Mouse (Mus musculus) CH12.LX (cell line): Measurements from ENCODE around the gene Gm43518. TPM values are rescaled to one million over a fixed set of nuclear protein-coding genes. Genes with fewer than 3 reads are reported as not detected.

ENCODE experiments used
- DNase-seq: peaks from one replicate; pipeline ENCODE4 v3.0.0-alpha.2; 2013; ENCODE audit errors: extremely low read depth
- H3K27ac ChIP-seq: 2 replicates; pipeline ENCODE4 v1.5.1; 2012; ENCODE audit warnings: low read depth, mild to moderate bottlenecking, control low read depth, moderate library complexity; ENCODE audit not compliant: insufficient read depth
- H3K27me3 ChIP-seq: replicated peaks from 2 replicates; pipeline ENCODE3; 2012; ENCODE audit warnings: inconsistent platforms
- H3K36me3 ChIP-seq, 2 experiments: replicated peaks in 1 of 2; 2 replicates each; pipeline versions ENCODE3 to v1.6.1; 2012; ENCODE audit warnings: inconsistent platforms in 1 of 2, low read length in 1 of 2, mild to moderate bottlenecking in 1 of 2, mixed read lengths in 1 of 2, moderate library complexity in 1 of 2; ENCODE audit not compliant: control insufficient read depth in 1 of 2, insufficient read depth in 1 of 2
- H3K4me1 ChIP-seq, 2 experiments: 2 replicates each; pipeline ENCODE4 v1.6.1; 2012; ENCODE audit warnings: inconsistent platforms in 1 of 2, moderate library complexity in 1 of 2; ENCODE audit not compliant: insufficient read depth in 2 of 2, control insufficient read depth in 1 of 2
- H3K4me2 ChIP-seq: 2 replicates; pipeline ENCODE4 v1.6.1; 2012; ENCODE audit warnings: low read depth, mild to moderate bottlenecking, control low read depth; ENCODE audit not compliant: poor library complexity, insufficient read depth, severe bottlenecking
- H3K4me3 ChIP-seq, 3 experiments: fragments of 150-350 bp in 1 of 3; sonication (generic) in 1 of 3; replicated peaks in 1 of 3; 2 replicates each; pipeline versions ENCODE3 to v1.5.1; 2011 to 2012; ENCODE audit warnings: low read depth in 2 of 3, low read length in 2 of 3, mild to moderate bottlenecking in 2 of 3, moderate library complexity in 2 of 3, control low read depth in 1 of 3, improper control_type of control experiment in 1 of 3, inconsistent platforms in 1 of 3, mixed read lengths in 1 of 3; ENCODE audit not compliant: poor library complexity in 1 of 3
- H3K79me2 ChIP-seq: replicated peaks from 2 replicates; pipeline ENCODE4 v1.6.1; 2012; ENCODE audit warnings: mild to moderate bottlenecking, moderate library complexity; ENCODE audit not compliant: control insufficient read depth, poor library complexity, insufficient read depth, severe bottlenecking; ENCODE audit errors: extremely low read depth
- H3K9ac ChIP-seq: 2 replicates; pipeline ENCODE4 v1.6.1; 2012; ENCODE audit warnings: low read depth, mild to moderate bottlenecking, control low read depth, moderate library complexity; ENCODE audit not compliant: insufficient read depth
- H3K9me3 ChIP-seq: replicated peaks from 2 replicates; pipeline ENCODE3; 2012; ENCODE audit warnings: low read length, inconsistent platforms, mixed read lengths
- BHLHE40 ChIP-seq: IDR thresholded peaks from 2 replicates; pipeline ENCODE4 v1.6.1; 2011; ENCODE audit warnings: mild to moderate bottlenecking, low read depth, low read length, improper control_type of control experiment
- ELF1 ChIP-seq: IDR thresholded peaks from 2 replicates; pipeline ENCODE4 v1.6.1; 2014; ENCODE audit warnings: low read depth, mild to moderate bottlenecking, inconsistent platforms, low read length, improper control_type of control experiment
- EP300 ChIP-seq: IDR thresholded peaks from 2 replicates; pipeline ENCODE4 v1.6.1; 2011; ENCODE audit warnings: low read length, improper control_type of control experiment
- JUND ChIP-seq: conservative IDR thresholded peaks from 2 replicates; pipeline ENCODE4 v1.6.1; 2011; ENCODE audit warnings: low read depth, low read length, improper control_type of control experiment
- KAT2A ChIP-seq: IDR thresholded peaks from 2 replicates; pipeline ENCODE4 v1.6.1; 2012; ENCODE audit warnings: low read length, improper control_type of control experiment, inconsistent platforms; ENCODE audit not compliant: insufficient replicate concordance
- MAX ChIP-seq: IDR thresholded peaks from 2 replicates; pipeline ENCODE4 v1.6.1; 2011; ENCODE audit warnings: low read length, improper control_type of control experiment
- MAZ ChIP-seq: IDR thresholded peaks from 2 replicates; pipeline ENCODE4 v1.6.1; 2012; ENCODE audit warnings: low read depth, mild to moderate bottlenecking, inconsistent platforms, low read length, improper control_type of control experiment, moderate library complexity
- MEF2A ChIP-seq: IDR thresholded peaks from 2 replicates; pipeline ENCODE4 v1.6.1; 2014; ENCODE audit warnings: low read depth, mild to moderate bottlenecking, inconsistent platforms, low read length, improper control_type of control experiment, borderline replicate concordance
- MYC ChIP-seq: IDR thresholded peaks from 2 replicates; pipeline ENCODE4 v1.6.1; 2011; ENCODE audit warnings: low read depth, mild to moderate bottlenecking, improper control_type of control experiment, low read length
- PAX5 ChIP-seq: IDR thresholded peaks from 2 replicates; pipeline ENCODE4 v1.6.1; 2012; ENCODE audit warnings: low read length, inconsistent platforms, mixed read lengths
- SMC3 ChIP-seq: IDR thresholded peaks from 2 replicates; pipeline ENCODE4 v1.6.1; 2011; ENCODE audit warnings: low read depth, low read length, improper control_type of control experiment
- TBP ChIP-seq: conservative IDR thresholded peaks from 2 replicates; pipeline ENCODE4 v1.6.1; 2011; ENCODE audit warnings: low read depth, low read length, improper control_type of control experiment
- TCF12 ChIP-seq: IDR thresholded peaks from 2 replicates; pipeline ENCODE4 v1.6.1; 2014; ENCODE audit warnings: low read depth, mild to moderate bottlenecking, inconsistent platforms, low read length, improper control_type of control experiment
- ZC3H11A ChIP-seq: IDR thresholded peaks from 2 replicates; pipeline ENCODE4 v1.6.1; 2012; ENCODE audit warnings: low read depth, mild to moderate bottlenecking, inconsistent platforms, low read length, improper control_type of control experiment
- ZMIZ1 ChIP-seq: IDR thresholded peaks from 2 replicates; pipeline ENCODE4 v1.6.1; 2012; ENCODE audit warnings: low read depth, mild to moderate bottlenecking, inconsistent platforms, low read length, improper control_type of control experiment
- dilution Hi-C: fragments of 300-500 bp; cut with MboI; formaldehyde crosslinking; loops from 2 replicates; pipeline ENCODE4 v1.14.3; 2020; ENCODE audit warnings: low sequenced_read_pairs; ENCODE audit not compliant: extremely low pct_unique_long_range_greater_than_20kb, extremely low pct_ligation_motif_present
- in situ Hi-C: fragments of 300-500 bp; cut with MboI; formaldehyde crosslinking; loops from 3 replicates; pipeline ENCODE4 v1.14.3; 2019; ENCODE audit warnings: low sequenced_read_pairs, low pct_ligation_motif_present, low pct_unique_long_range_greater_than_20kb, mixed read lengths
- polyA plus RNA-seq: library from polyadenylated mRNA; unstranded; fragments of >175 nt; gene quantifications from 2 replicates; pipeline ENCODE4 v1.2.1, GENCODE M21; 2012; ENCODE audit warnings: low read depth; ENCODE audit not compliant: insufficient read length
- total RNA-seq, 2 experiments: library from RNA; depleted of rRNA; stranded (reverse); fragments of 300-350 nt in 1 of 2; fragments of >200 nt in 1 of 2; gene quantifications; 2 replicates each; pipeline ENCODE4 v1.2.3; 2012 to 2014

Gm43518 gene
- total and polyA plus RNA-seq, 3 experiments, result 0.87 TPM; not detected in 2

- no peak overlapping the region for H3K4me2 ChIP-seq
- in situ Hi-C loops (no loop called here), dilution Hi-C loops (no loop called here)
- no peaks in the 10 kb centered on the region for H3K27me3 ChIP-seq
- no peak overlapping the region for H3K4me3 ChIP-seq
- no peak for DNase-seq
- no peak overlapping the region for H3K9ac ChIP-seq
- no peak for TF ChIP-seq ZMIZ1
- no peak for TF ChIP-seq KAT2A
- peak; percentile 37; the same call in 1 of the 2 replicates for TF ChIP-seq BHLHE40
- TF ChIP-seq MYC, result no peak
- no peaks in the 10 kb centered on the region for H3K9me3 ChIP-seq
- no peak overlapping the region for H3K27ac ChIP-seq
- no peaks in the 10 kb centered on the region for H3K36me3 ChIP-seq
- H3K4me1 ChIP-seq, result peaks cover 4 to 9% of the 10 kb centered on the region in 2 experiments
- H3K79me2 ChIP-seq, result no peaks in the 10 kb centered on the region
Measured at GRCm38 (mm10) chr5:123884332-123884731, 42.9 kb upstream of the Gm43518 start.

- no peak overlapping the region for H3K27ac ChIP-seq
- no peak overlapping the region for H3K9ac ChIP-seq
- TF ChIP-seq MAZ (no peak), JUND (no peak), ELF1 (no peak), EP300 (no peak), TCF12 (no peak), MEF2A (no peak)
- H3K27me3 ChIP-seq, result no peaks in the 10 kb centered on the region
- no peak for DNase-seq
- H3K4me3 ChIP-seq, result no peak overlapping the region
- no peaks in the 10 kb centered on the region for H3K36me3 ChIP-seq
- no peak overlapping the region for H3K4me2 ChIP-seq
- H3K79me2 ChIP-seq, result no peaks in the 10 kb centered on the region
- peaks cover 8 to 13% of the 10 kb centered on the region in 2 experiments for H3K4me1 ChIP-seq
- dilution Hi-C loops, result no loop called here
- H3K9me3 ChIP-seq, result no peaks in the 10 kb centered on the region
- in situ Hi-C loops, result no loop called here
Measured at GRCm38 (mm10) chr5:123886365-123886764, 40.9 kb upstream of the Gm43518 start.

GRCm38 (mm10) chr5:123890312-123890711 is 36.9 kb upstream of the Gm43518 start:
- TF ChIP-seq PAX5 (no peak), KAT2A (no peak), SMC3 (no peak), TBP (0 out of 2 replicates have a peak, but pooled peaks have one; percentile 67), MAX (no peak), ZMIZ1 (no peak), BHLHE40 (no peak), ZC3H11A (no peak)
- H3K79me2 ChIP-seq, result no peaks in the 10 kb centered on the region
- in situ Hi-C loops, result no loop called here
- no peak overlapping the region for H3K4me3 ChIP-seq
- no peak overlapping the region for H3K27ac ChIP-seq
- H3K9ac ChIP-seq, result no peak overlapping the region
- DNase-seq, result no peak
- H3K9me3 ChIP-seq, result no peaks in the 10 kb centered on the region
- no peaks in the 10 kb centered on the region for H3K27me3 ChIP-seq
- H3K36me3 ChIP-seq, result no peaks in the 10 kb centered on the region
- peaks cover 7 to 30% of the 10 kb centered on the region in 2 experiments for H3K4me1 ChIP-seq
- dilution Hi-C loops, result no loop called here
- no peak overlapping the region for H3K4me2 ChIP-seq
